Mouse (Mus musculus) MEL (cell line): ENCODE data around the gene Cbx4. TPM values are rescaled to one million over a fixed set of nuclear protein-coding genes. Genes with fewer than 3 reads are reported as not detected.

Experiments
- DNase-seq: peaks from one replicate; pipeline ENCODE4 v3.0.0; 2011; ENCODE audit warnings: low read depth, low spot score
- H3K27ac ChIP-seq: 2 replicates; pipeline ENCODE4 v1.5.1; 2012; ENCODE audit warnings: low read depth, mild to moderate bottlenecking, control low read depth, low read length, moderate library complexity; ENCODE audit not compliant: control insufficient read depth
- H3K27me3 ChIP-seq, 2 experiments: fragments of 150-350 bp in 1 of 2; sonication (generic) in 1 of 2; 2 replicates each; pipeline ENCODE4 v1.6.1; 2012; ENCODE audit warnings: low read length in 2 of 2, mild to moderate bottlenecking in 2 of 2, improper control_type of control experiment in 1 of 2, moderate library complexity in 1 of 2; ENCODE audit not compliant: insufficient read depth in 2 of 2, control insufficient read depth in 1 of 2
- H3K36me3 ChIP-seq, 2 experiments: 2 replicates each; pipeline ENCODE4 v1.6.1; 2012 to 2014; ENCODE audit warnings: low read length in 2 of 2, improper control_type of control experiment in 1 of 2, inconsistent platforms in 1 of 2, mild to moderate bottlenecking in 1 of 2; ENCODE audit not compliant: insufficient read depth in 2 of 2, control insufficient read depth in 1 of 2
- H3K4me1 ChIP-seq, 2 experiments: fragments of 150-350 bp in 1 of 2; sonication (generic) in 1 of 2; 2 replicates each; pipeline ENCODE4 v1.6.1; 2012; ENCODE audit warnings: low read length in 2 of 2, improper control_type of control experiment in 1 of 2, mild to moderate bottlenecking in 1 of 2; ENCODE audit not compliant: insufficient read depth in 2 of 2, control insufficient read depth in 1 of 2
- H3K4me3 ChIP-seq, 2 experiments: fragments of 150-350 bp in 1 of 2; sonication (generic) in 1 of 2; 2 replicates each; pipeline ENCODE4 v1.5.1; 2012; ENCODE audit warnings: low read depth in 2 of 2, low read length in 2 of 2, mild to moderate bottlenecking in 2 of 2, moderate library complexity in 2 of 2, control low read depth in 1 of 2, improper control_type of control experiment in 1 of 2; ENCODE audit not compliant: control insufficient read depth in 1 of 2, insufficient read depth in 1 of 2
- H3K79me2 ChIP-seq: 2 replicates; pipeline ENCODE4 v1.6.1; 2012; ENCODE audit warnings: mild to moderate bottlenecking, low read length, moderate library complexity; ENCODE audit not compliant: control insufficient read depth, poor library complexity, insufficient read depth
- H3K9ac ChIP-seq: 2 replicates; pipeline ENCODE4 v1.6.1; 2012; ENCODE audit warnings: low read depth, mild to moderate bottlenecking, control low read depth, low read length, moderate library complexity; ENCODE audit not compliant: control insufficient read depth, poor library complexity, severe bottlenecking
- H3K9me3 ChIP-seq: fragments of 150-350 bp; sonication (generic); replicated peaks from 2 replicates; pipeline ENCODE4 v1.6.1; 2012; ENCODE audit warnings: mild to moderate bottlenecking, low read length, improper control_type of control experiment, moderate library complexity; ENCODE audit not compliant: insufficient read depth
- CHD1 ChIP-seq: IDR thresholded peaks from 2 replicates; pipeline ENCODE4 v1.6.1; 2012; ENCODE audit warnings: low read depth, mild to moderate bottlenecking, inconsistent platforms, low read length, improper control_type of control experiment
- CHD2 ChIP-seq: IDR thresholded peaks from 2 replicates; pipeline ENCODE4 v1.6.1; 2011; ENCODE audit warnings: low read length, improper control_type of control experiment
- CTCF ChIP-seq, 3 experiments: IDR thresholded peaks in 2 of 3; conservative IDR thresholded peaks in 1 of 3; 2 replicates each; pipeline ENCODE4 v1.5.1; 2011 to 2012; ENCODE audit warnings: low read length in 3 of 3, low read depth in 2 of 3, mild to moderate bottlenecking in 2 of 3, improper control_type of control experiment in 1 of 3, inconsistent platforms in 1 of 3, mixed read lengths in 1 of 3, moderate library complexity in 1 of 3; ENCODE audit not compliant: control insufficient read depth in 1 of 3, insufficient read depth in 1 of 3, poor library complexity in 1 of 3, severe bottlenecking in 1 of 3
- E2F4 ChIP-seq: IDR thresholded peaks from 2 replicates; pipeline ENCODE4 v1.6.1; 2011; ENCODE audit warnings: low read depth, low read length, improper control_type of control experiment, borderline replicate concordance
- EP300 ChIP-seq, 2 experiments: IDR thresholded peaks; 2 replicates each; pipeline ENCODE4 v1.6.1; 2011; ENCODE audit warnings: improper control_type of control experiment in 2 of 2, low read length in 2 of 2, low read depth in 1 of 2, mild to moderate bottlenecking in 1 of 2
- ETS1 ChIP-seq: IDR thresholded peaks from 2 replicates; pipeline ENCODE4 v1.6.1; 2012; ENCODE audit warnings: low read depth, mild to moderate bottlenecking, inconsistent platforms, low read length, improper control_type of control experiment, moderate library complexity
- GATA1 ChIP-seq: IDR thresholded peaks from 2 replicates; pipeline ENCODE4 v1.6.1; 2011; ENCODE audit warnings: low read depth, low read length, improper control_type of control experiment
- KAT2A ChIP-seq: conservative IDR thresholded peaks from 2 replicates; pipeline ENCODE4 v1.6.1; 2012; ENCODE audit warnings: low read depth, low read length, improper control_type of control experiment, inconsistent platforms
- MAX ChIP-seq: IDR thresholded peaks from 2 replicates; pipeline ENCODE4 v1.6.1; 2011; ENCODE audit warnings: low read length, improper control_type of control experiment
- MAZ ChIP-seq: IDR thresholded peaks from 2 replicates; pipeline ENCODE4 v1.6.1; 2012; ENCODE audit warnings: low read depth, mild to moderate bottlenecking, inconsistent platforms, low read length, improper control_type of control experiment
- MEF2A ChIP-seq: IDR thresholded peaks from 2 replicates; pipeline ENCODE4 v1.6.1; 2014; ENCODE audit warnings: low read depth, mild to moderate bottlenecking, inconsistent platforms, low read length, improper control_type of control experiment; ENCODE audit not compliant: poor library complexity, insufficient replicate concordance, severe bottlenecking; ENCODE audit errors: extremely low read depth
- MXI1 ChIP-seq: IDR thresholded peaks from 2 replicates; pipeline ENCODE4 v1.6.1; 2011; ENCODE audit warnings: mild to moderate bottlenecking, low read depth, low read length, improper control_type of control experiment
- NELFE ChIP-seq: IDR thresholded peaks from 2 replicates; pipeline ENCODE4 v1.6.1; 2011; ENCODE audit warnings: low read depth, low read length, improper control_type of control experiment
- POLR2A ChIP-seq, 2 experiments: IDR thresholded peaks; 2 replicates each; pipeline ENCODE4 v1.6.1; 2011 to 2012; ENCODE audit warnings: low read length in 2 of 2, mild to moderate bottlenecking in 2 of 2, control low read depth in 1 of 2, improper control_type of control experiment in 1 of 2, low read depth in 1 of 2, moderate library complexity in 1 of 2; ENCODE audit not compliant: control insufficient read depth in 1 of 2, insufficient read depth in 1 of 2, poor library complexity in 1 of 2
- POLR2AphosphoS2 ChIP-seq: IDR thresholded peaks from 2 replicates; pipeline ENCODE4 v1.6.1; 2011; ENCODE audit warnings: low read length, improper control_type of control experiment
- RAD21 ChIP-seq: IDR thresholded peaks from 2 replicates; pipeline ENCODE4 v1.6.1; 2011; ENCODE audit warnings: mild to moderate bottlenecking, low read depth, low read length, improper control_type of control experiment
- RCOR1 ChIP-seq: IDR thresholded peaks from 2 replicates; pipeline ENCODE4 v1.6.1; 2012; ENCODE audit warnings: low read depth, mild to moderate bottlenecking, inconsistent platforms, low read length, improper control_type of control experiment
- SMC3 ChIP-seq: IDR thresholded peaks from 2 replicates; pipeline ENCODE4 v1.6.1; 2011; ENCODE audit warnings: low read depth, low read length, improper control_type of control experiment
- USF2 ChIP-seq, 2 experiments: IDR thresholded peaks; 2 replicates each; pipeline ENCODE4 v1.6.1; 2011 to 2012; ENCODE audit warnings: improper control_type of control experiment in 2 of 2, low read length in 2 of 2, borderline replicate concordance in 1 of 2, inconsistent platforms in 1 of 2, low read depth in 1 of 2, mild to moderate bottlenecking in 1 of 2; ENCODE audit not compliant: insufficient read depth in 1 of 2
- ZC3H11A ChIP-seq: IDR thresholded peaks from 2 replicates; pipeline ENCODE4 v1.6.1; 2012; ENCODE audit warnings: low read depth, mild to moderate bottlenecking, inconsistent platforms, low read length, improper control_type of control experiment
- ZKSCAN1 ChIP-seq: IDR thresholded peaks from 2 replicates; pipeline ENCODE4 v1.6.1; 2012; ENCODE audit warnings: low read depth, mild to moderate bottlenecking, inconsistent platforms, low read length, improper control_type of control experiment, moderate library complexity
- ZNF384 ChIP-seq: IDR thresholded peaks from 2 replicates; pipeline ENCODE4 v1.6.1; 2012; ENCODE audit warnings: low read depth, mild to moderate bottlenecking, inconsistent platforms, low read length, improper control_type of control experiment
- polyA plus RNA-seq, 2 experiments: library from polyadenylated mRNA; stranded (reverse) in 1 of 2; unstranded in 1 of 2; fragments of >175 nt in 1 of 2; fragments of >200 nt in 1 of 2; gene quantifications; 2 replicates each; pipeline versions ENCODE4 v1.2.1 to v1.2.4; 2012; ENCODE audit warnings: low replicate concordance in 2 of 2, low read depth in 1 of 2; ENCODE audit not compliant: insufficient read length in 2 of 2, insufficient read depth in 1 of 2, missing spikeins in 1 of 2
- total RNA-seq: library from RNA; depleted of rRNA; stranded (reverse); fragments of 300-350 nt; gene quantifications from 2 replicates; pipeline ENCODE4 v1.2.3, GENCODE M21; 2012

The Cbx4 gene
- total and polyA plus RNA-seq, 3 experiments = 8.0 to 22.6 TPM; not detected in 1

GRCm38 (mm10) chr11:119043761-119044550, 42.1 kb downstream of the Cbx4 start:
- H3K27ac ChIP-seq = no peak overlapping the region
- TF ChIP-seq CTCF (IDR thresholded peaks at IDR 0.05 in 2 of 3, conservative IDR thresholded peaks at IDR 0.05 in 1 of 3; ENCODE audit: control insufficient read depth in 1 of 3, insufficient read depth in 1 of 3, low read depth in 2 of 3, low read length in 3 of 3, poor library complexity in 1 of 3, severe bottlenecking in 1 of 3) (peak; percentile 42 to 58 (median 57)), SMC3 (peak; percentile 49), CHD2 (no peak), ZKSCAN1 (no peak), RAD21 (peak; percentile 36), USF2 (IDR thresholded peaks at IDR 0.05; ENCODE audit: borderline replicate concordance in 1 of 2, insufficient read depth in 1 of 2, low read depth in 1 of 2, low read length in 2 of 2) (no peak)
- TF ChIP-seq, all 39 proteins: peak for 3
- Histone ChIP-seq H3K36me3 (peaks cover 0 to 9% of the 10 kb centered on the region in 2 experiments; a peak in 2 of 4 replicates), H3K4me3 (no peak overlapping the region), H3K9ac (no peak overlapping the region), H3K9me3 (no peaks in the 10 kb centered on the region), H3K27me3 (no peaks in the 10 kb centered on the region; a peak in 3 of 4 replicates), H3K4me1 (peaks cover 0 to 10% of the 10 kb centered on the region in 2 experiments; a peak in 3 of 4 replicates), H3K79me2 (peaks cover 4% of the 10 kb centered on the region)
- DNase-seq = peak; percentile 38

GRCm38 (mm10) chr11:119043273-119043540, 42.8 kb downstream of the Cbx4 start:
- H3K27me3 ChIP-seq = no peaks in the 10 kb centered on the region; a peak in 1 of 4 replicates

DNA sequence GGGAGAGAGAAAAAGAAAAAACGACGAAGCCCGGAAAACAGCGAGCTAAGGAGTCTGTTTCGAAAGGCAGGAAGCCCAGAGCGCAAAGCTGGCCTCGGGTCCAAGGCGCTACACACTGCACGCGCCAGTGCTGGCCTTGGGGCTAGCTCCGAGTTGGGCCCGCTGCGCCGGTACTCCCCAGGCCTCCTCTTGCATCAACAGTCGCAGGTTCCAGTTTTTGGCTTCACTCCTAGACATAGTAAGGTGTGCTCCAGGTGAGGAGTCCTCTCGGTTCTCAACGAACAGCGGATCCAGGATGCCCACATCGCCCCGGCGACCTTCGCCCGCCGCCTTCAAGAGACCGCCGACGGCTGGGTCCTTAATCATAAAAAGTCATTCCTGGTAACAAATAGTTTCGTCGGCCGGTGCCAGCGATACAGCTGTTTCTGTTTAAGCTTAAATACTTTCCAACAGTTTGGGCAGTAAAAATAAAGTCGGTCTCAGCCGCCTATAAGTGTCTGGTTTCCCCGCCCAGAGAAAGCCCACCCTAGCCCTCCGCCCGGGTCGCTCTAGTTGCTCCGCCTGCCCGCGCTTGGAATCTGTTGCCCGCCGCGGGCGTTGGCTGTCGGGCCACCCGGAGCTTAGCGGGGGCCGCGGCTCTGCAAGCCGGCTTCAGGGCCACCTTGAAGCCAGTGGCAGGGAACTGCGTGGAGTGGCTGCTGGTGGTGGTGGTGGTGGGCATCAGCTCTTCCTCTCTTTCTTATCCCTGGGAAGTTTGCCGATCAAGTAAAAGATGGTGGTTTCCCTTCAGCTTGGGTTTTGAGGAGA, 43.4 kb downstream of the Cbx4 start:
- H3K9ac ChIP-seq = no peak overlapping the region
- H3K36me3 ChIP-seq = peaks cover 0 to 9% of the 10 kb centered on the region in 2 experiments; a peak in 2 of 4 replicates
- H3K4me1 ChIP-seq = peaks cover 0 to 10% of the 10 kb centered on the region in 2 experiments; a peak in 3 of 4 replicates
- H3K9me3 ChIP-seq = no peaks in the 10 kb centered on the region
- peaks cover 4% of the 10 kb centered on the region for H3K79me2 ChIP-seq
- DNase-seq = no peak
- no peak for TF ChIP-seq ZNF384
- TF ChIP-seq MAX = no peak
- no peak for TF ChIP-seq GATA1
- TF ChIP-seq ZC3H11A = no peak
- TF ChIP-seq POLR2AphosphoS2 = no peak
- no peak for TF ChIP-seq NELFE
- TF ChIP-seq CHD2 = no peak
- TF ChIP-seq CTCF (IDR thresholded peaks at IDR 0.05 in 2 of 3, conservative IDR thresholded peaks at IDR 0.05 in 1 of 3; ENCODE audit: control insufficient read depth in 1 of 3, insufficient read depth in 1 of 3, low read depth in 2 of 3, low read length in 3 of 3, poor library complexity in 1 of 3, severe bottlenecking in 1 of 3) = no peak
- TF ChIP-seq RCOR1 = no peak
- TF ChIP-seq POLR2A (IDR thresholded peaks at IDR 0.05; ENCODE audit: control insufficient read depth in 1 of 2, insufficient read depth in 1 of 2, low read depth in 1 of 2, low read length in 2 of 2, poor library complexity in 1 of 2) = no peak
- no peak for TF ChIP-seq MAZ
- TF ChIP-seq EP300 (IDR thresholded peaks at IDR 0.05; ENCODE audit: low read depth in 1 of 2, low read length in 2 of 2) = no peak
- no peak for TF ChIP-seq ETS1
- TF ChIP-seq KAT2A = no peak
- no peak for TF ChIP-seq MEF2A
- TF ChIP-seq CHD1 = no peak
- no peak for TF ChIP-seq ZKSCAN1
- H3K4me3 ChIP-seq = no peak overlapping the region
- no peak overlapping the region for H3K27ac ChIP-seq
- no peaks in the 10 kb centered on the region for H3K27me3 ChIP-seq

More at GRCm38 (mm10) chr11:119043273-119043540, 42.8 kb downstream of the Cbx4 start:
- TF ChIP-seq CHD2 (no peak), POLR2A (IDR thresholded peaks at IDR 0.05; ENCODE audit: control insufficient read depth in 1 of 2, insufficient read depth in 1 of 2, low read depth in 1 of 2, low read length in 2 of 2, poor library complexity in 1 of 2) (no peak), MXI1 (no peak), E2F4 (no peak), GATA1 (no peak), EP300 (IDR thresholded peaks at IDR 0.05; ENCODE audit: low read depth in 1 of 2, low read length in 2 of 2) (no peak)
- Histone ChIP-seq H3K4me1 (peaks cover 0 to 10% of the 10 kb centered on the region in 2 experiments; a peak in 3 of 4 replicates), H3K9ac (no peak overlapping the region), H3K9me3 (no peaks in the 10 kb centered on the region), H3K79me2 (peaks cover 4% of the 10 kb centered on the region), H3K27ac (no peak overlapping the region), H3K4me3 (no peak overlapping the region), H3K36me3 (peaks cover 0 to 9% of the 10 kb centered on the region in 2 experiments; a peak in 2 of 4 replicates)
- DNase-seq = no peak
